Mouse (Mus musculus): ENCODE data around the gene Tgoln1.

DNA sequence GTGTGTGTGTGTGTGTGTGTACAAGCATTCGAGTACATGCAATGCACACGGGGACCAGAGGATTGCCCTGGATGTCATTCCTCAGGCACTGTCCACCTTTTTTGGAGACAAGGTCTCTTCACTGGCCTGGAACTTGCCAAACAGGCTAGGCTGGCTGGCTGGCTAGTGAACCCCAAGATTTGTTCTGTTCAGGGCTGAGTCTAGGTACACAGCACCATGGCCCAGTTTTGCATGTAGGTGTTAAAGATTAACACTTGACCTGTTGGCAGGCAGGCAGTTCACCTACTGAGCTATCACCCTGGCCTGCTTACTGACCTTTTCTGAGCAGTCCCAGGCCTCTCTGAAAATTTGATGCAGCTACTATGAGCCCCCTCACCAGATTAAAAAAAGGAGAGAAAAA lies 13.6 kb upstream of the Tgoln1 start:
- TF ChIP-seq CTCF (IDR thresholded peaks at IDR 0.05; ENCODE audit: borderline replicate concordance, insufficient read depth, low read length) (no peak), POLR2A (IDR thresholded peaks at IDR 0.05; ENCODE audit: low read depth, low read length) (no peak)
